Mouse (Mus musculus): Measurements from ENCODE around the gene Gm49333.
A peak's percentile ranks its signal among the peaks of the same experiment; 100 is the strongest.

Gene Gm49333

GRCm38 (mm10) chr16:20677974-20678675 is 66.7 kb downstream of the Gm49333 start:
- DNase-seq (ENCODE audit: low spot score in 2 of 2) = peak; percentile 91 to 93

GRCm38 (mm10) chr16:20690774-20691173 is 79.4 kb downstream of the Gm49333 start:
- no peak for DNase-seq (ENCODE audit: low spot score in 2 of 2)

DNA sequence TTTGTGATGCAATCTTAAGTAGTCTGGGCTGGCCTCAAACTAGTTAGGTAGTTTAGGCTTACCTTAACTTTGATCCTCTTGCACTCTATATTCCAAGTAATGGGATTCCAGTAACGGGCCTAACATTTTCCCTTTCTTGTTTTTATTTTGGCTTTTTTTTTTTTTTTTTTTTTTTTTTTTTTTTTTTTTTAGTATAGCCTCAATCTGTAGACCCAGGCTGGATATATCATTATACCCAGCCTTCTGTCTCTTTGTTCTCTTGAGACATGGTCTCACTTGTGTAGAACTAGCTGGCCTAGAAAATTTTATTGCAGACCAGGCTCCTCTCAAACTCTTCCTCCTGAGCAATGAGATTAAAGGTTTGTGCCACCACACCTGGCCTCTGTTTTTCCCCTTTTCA is 80.2 kb downstream of the Gm49333 start:
- DNase-seq (ENCODE audit: low spot score in 2 of 2) = no peak

DNA sequence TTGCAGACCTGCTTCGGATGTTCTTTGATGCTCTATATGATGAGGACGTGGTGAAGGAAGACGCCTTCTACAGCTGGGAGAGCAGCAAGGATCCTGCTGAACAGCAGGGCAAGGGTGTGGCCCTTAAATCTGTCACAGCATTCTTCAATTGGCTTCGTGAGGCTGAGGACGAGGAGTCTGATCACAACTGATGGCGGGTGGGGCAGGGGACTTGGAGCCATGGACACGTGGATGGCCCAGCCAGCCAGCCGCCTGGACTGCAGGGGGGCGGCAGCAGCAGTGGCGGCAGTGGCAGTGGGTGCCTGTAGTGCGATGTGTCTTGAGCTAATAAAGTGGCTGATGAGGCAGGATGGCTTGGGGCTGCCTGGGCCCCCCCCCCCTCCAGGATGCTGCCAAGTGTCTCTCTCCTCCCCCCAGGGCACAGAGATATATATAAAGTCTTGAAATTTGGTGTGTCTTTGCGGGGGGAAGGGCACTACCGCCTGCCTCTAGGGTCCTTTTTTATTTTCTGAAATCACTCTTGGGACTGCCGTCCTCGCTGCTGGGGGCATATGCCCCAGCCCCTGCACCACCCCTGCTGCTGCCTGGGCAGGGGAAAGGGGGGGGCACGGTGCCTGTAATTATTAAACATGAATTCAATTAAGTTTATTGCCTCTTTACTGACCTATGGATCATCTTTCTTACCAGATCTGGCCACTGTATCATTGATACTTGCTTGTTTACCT is 81.0 kb downstream of the Gm49333 start:
- DNase-seq (ENCODE audit: low spot score in 2 of 2) = no peak

GRCm38 (mm10) chr16:20693111-20693701 is 81.8 kb downstream of the Gm49333 start, which contains the start of gene Fam131a:
Gene Fam131a, plus strand, starts transcription at chr16:20693241.
- peak in 1 of 2 experiments; percentile 69 for DNase-seq (ENCODE audit: low spot score in 2 of 2)

DNA sequence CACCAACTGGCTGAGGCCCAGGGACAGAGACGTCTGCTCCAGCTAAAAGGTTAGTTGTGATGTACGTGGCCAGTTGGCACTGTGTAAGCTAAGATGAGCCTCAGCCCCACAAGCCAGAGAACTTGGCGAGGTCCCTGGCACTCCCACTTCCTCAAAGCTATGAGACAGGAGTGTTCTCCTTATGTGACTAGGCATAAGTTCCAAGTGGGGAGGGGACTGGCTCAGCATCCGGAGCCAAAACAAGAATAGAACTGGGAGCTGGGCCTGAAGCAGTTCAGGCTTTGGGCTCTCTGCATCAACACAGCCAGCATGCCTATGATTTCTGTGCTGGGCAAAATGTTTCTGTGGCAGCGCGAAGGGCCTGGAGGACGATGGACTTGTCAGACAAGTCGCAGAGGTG is 83.4 kb downstream of the Gm49333 start:
- DNase-seq (ENCODE audit: low spot score in 2 of 2) = no peak
